Mouse (Mus musculus): ENCODE data around the gene Mcm5. TPM values are rescaled to one million over a fixed set of nuclear protein-coding genes. Genes with fewer than 3 reads are reported as not detected.

Mcm5 gene
- polyA plus RNA-seq, 1 experiment from 2014 or later, result 83.0 TPM

Other genes starting within 250 kb of the Mcm5 start
- not detected in 2 replicates for gene Isx, start 236.4 kb upstream of the Mcm5 start, polyA plus RNA-seq (2014; fragmentation: Nextera tagmentation; extraction: Ambion mirVana)
- gene Hmgxb4, start 116.2 kb upstream of the Mcm5 start, polyA plus RNA-seq (2014; fragmentation: Nextera tagmentation; extraction: Ambion mirVana), result 50.0 and 56.9 TPM in 2 replicates
- gene Tom1, start 75.9 kb upstream of the Mcm5 start, polyA plus RNA-seq (2014; fragmentation: Nextera tagmentation; extraction: Ambion mirVana), result 16.5 and 16.9 TPM in 2 replicates
- 3.9 and 4.1 TPM in 2 replicates for gene Hmox1, start 15.9 kb upstream of the Mcm5 start, polyA plus RNA-seq (2014; fragmentation: Nextera tagmentation; extraction: Ambion mirVana)
- 0.52 and 0.94 TPM in 2 replicates for gene Rasd2, start 104.4 kb downstream of the Mcm5 start, polyA plus RNA-seq (2014; fragmentation: Nextera tagmentation; extraction: Ambion mirVana)

All from forebrain, embryonic 14.5 days (tissue).